Mouse (Mus musculus): ENCODE results near the gene Pxmp4. TPM values are rescaled to one million over a fixed set of nuclear protein-coding genes. Genes with fewer than 3 reads are reported as not detected.

Pxmp4 gene
- polyA plus RNA-seq, 1 experiment from 2014 or later: 14.1 TPM

DNA sequence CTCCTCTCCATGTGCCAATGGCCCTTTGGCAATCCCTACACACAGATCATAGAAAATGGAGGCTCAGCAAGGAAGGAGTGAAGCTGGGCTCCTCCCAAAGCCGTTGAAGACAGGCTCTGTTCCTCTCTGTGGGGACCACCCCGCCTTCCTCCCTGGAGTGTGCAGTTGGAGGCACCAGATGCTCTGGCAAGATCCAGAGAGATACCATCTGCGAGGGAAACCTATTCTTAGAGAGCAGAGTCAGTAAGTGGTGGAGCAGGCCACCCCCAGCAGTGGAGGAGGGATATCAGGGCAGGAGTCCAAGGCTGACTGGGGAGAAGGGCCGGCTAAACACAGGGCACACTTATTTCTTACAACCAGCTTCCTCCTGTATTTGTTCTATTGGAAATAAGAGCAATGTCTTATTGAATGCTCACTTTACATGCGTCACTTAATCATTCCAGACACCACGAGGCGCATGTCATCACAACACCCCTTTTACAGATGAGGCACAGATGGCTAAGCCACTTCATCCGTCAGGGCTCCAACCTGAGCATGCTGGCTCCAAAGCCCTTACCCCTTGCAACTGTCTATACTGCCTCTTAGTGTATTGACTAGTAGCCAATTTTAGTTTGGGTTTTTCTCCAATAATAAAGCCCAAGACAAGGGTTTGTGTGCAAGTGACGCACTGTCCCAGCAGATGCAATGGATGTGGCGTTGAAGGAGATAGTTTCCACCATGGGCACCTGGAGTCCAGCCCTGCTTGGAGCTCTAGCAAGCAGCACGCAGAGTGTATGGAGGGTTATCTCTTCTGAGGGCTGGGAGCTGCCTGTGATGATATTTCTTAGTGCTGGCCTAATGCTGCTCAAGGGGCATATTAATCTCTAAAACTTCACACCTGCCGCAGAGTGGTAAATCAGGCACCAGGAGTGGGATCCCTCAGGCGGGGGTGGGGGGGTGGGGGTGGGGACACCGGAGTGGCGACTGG lies 19.3 kb downstream of the Pxmp4 start:
- Histone ChIP-seq H3K9me3 (ENCODE audit: control insufficient read depth, low read length) (no peaks in the 10 kb centered on the region), H3K9ac (ENCODE audit: low read depth, low read length) (no peak overlapping the region), H3K27ac (ENCODE audit: low read depth, low read length) (peak overlapping the region; percentile 11; the same call in 1 of the 2 replicates), H3K27me3 (ENCODE audit: control insufficient read depth, insufficient read depth, low read length) (no peaks in the 10 kb centered on the region), H3K4me1 (replicated peaks; ENCODE audit: control insufficient read depth, insufficient read depth, low read length) (no peaks in the 10 kb centered on the region), H3K36me3 (ENCODE audit: control insufficient read depth, insufficient read depth, low read length) (no peaks in the 10 kb centered on the region), H3K4me2 (replicated peaks; ENCODE audit: low read depth, low read length) (no peak overlapping the region; the same call in 1 of the 2 replicates), H3K4me3 (ENCODE audit: low read depth, low read length) (no peak overlapping the region)
- peak; percentile 60 for ATAC-seq (ENCODE audit: low FRiP score)
- WGBS: 63% methylated on average over 15 of the region's 15 CpGs
- DNase-seq (ENCODE audit: low spot score): peak; percentile 25

DNA sequence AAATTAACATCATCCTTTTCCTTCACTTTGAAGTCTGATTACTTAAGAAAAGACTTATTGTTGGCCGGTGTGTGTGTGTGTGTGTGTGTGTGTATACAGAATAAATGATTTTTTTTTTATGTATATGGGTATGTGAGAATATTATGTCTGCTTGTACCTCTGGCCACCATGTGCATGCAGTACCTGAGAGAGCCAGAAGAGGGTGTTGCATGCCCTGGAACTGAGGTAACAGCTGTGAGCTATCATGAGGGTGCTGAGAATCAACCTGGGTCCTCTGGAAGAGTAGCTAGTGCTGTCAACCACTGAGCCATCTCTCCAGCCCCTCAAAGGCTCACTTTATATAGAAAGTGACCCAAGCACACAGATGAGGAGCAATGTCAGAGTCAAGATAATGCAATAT lies 22.1 kb downstream of the Pxmp4 start:
- no peak overlapping the region for H3K27ac ChIP-seq (ENCODE audit: low read depth, low read length)
- WGBS: 96% methylated on average over 1 of the region's 1 CpGs

DNA sequence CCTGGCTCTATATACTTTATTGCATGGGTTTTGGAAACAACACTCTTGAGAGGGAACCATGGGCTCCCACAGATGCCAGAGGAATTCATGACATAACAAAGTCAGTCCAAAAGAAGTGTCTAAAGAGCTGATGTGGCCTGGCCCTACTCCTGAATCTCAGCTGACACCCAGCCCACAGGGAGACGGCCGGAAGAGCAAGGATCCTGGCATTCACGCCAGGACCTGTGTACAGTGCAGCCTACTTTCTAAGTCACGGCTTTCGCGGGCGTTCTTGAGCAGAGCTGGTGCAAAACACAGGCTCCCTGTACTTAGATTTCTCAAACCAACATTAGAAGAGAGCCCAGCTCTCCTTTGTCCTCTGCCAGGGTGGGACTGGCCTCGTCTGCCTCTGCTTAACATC lies 22.9 kb downstream of the Pxmp4 start:
- no peaks in the 10 kb centered on the region for H3K9me3 ChIP-seq (ENCODE audit: control insufficient read depth, low read length)
- DNase-seq (ENCODE audit: low spot score) (no peak), ATAC-seq (ENCODE audit: low FRiP score) (no peak)
- no peaks in the 10 kb centered on the region for H3K36me3 ChIP-seq (ENCODE audit: control insufficient read depth, insufficient read depth, low read length)
- no peaks in the 10 kb centered on the region for H3K27me3 ChIP-seq (ENCODE audit: control insufficient read depth, insufficient read depth, low read length)
- no peak overlapping the region for H3K4me2 ChIP-seq (replicated peaks; ENCODE audit: low read depth, low read length)
- no peak overlapping the region for H3K4me3 ChIP-seq (ENCODE audit: low read depth, low read length)
- H3K9ac ChIP-seq (ENCODE audit: low read depth, low read length): no peak overlapping the region
- no peak overlapping the region for H3K27ac ChIP-seq (ENCODE audit: low read depth, low read length)
- WGBS: 84% methylated on average over 8 of the region's 8 CpGs
- H3K4me1 ChIP-seq (replicated peaks; ENCODE audit: control insufficient read depth, insufficient read depth, low read length): peaks cover 9% of the 10 kb centered on the region

More for the DNA sequence above, 22.1 kb downstream of the Pxmp4 start:
- DNase-seq (ENCODE audit: low spot score) (no peak), ATAC-seq (ENCODE audit: low FRiP score) (no peak)
- Histone ChIP-seq H3K4me2 (replicated peaks; ENCODE audit: low read depth, low read length) (no peak overlapping the region), H3K9ac (ENCODE audit: low read depth, low read length) (no peak overlapping the region), H3K27me3 (ENCODE audit: control insufficient read depth, insufficient read depth, low read length) (no peaks in the 10 kb centered on the region), H3K36me3 (ENCODE audit: control insufficient read depth, insufficient read depth, low read length) (no peaks in the 10 kb centered on the region), H3K9me3 (ENCODE audit: control insufficient read depth, low read length) (no peaks in the 10 kb centered on the region), H3K4me3 (ENCODE audit: low read depth, low read length) (no peak overlapping the region), H3K4me1 (replicated peaks; ENCODE audit: control insufficient read depth, insufficient read depth, low read length) (peaks cover 9% of the 10 kb centered on the region)

DNA sequence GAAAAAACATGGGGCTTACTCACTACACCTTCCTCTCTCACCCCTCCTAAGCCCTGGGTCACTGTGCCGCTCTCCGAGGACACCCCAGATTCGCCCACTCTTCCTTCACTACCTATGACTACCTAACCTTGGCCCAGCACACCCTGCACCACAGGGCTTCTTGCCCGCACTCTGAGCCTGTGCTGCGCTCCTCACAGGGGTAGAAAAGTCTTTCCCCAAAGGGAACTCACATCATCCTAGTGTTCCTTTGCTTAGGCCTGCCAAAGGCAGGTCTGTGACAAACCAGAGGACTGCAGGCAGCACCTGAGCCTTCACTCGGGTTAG lies 25.8 kb downstream of the Pxmp4 start:
- no peak overlapping the region for H3K4me3 ChIP-seq (ENCODE audit: low read depth, low read length)
- ATAC-seq (ENCODE audit: low FRiP score): peak; percentile 62
- H3K4me2 ChIP-seq (replicated peaks; ENCODE audit: low read depth, low read length): no peak overlapping the region
- H3K9ac ChIP-seq (ENCODE audit: low read depth, low read length): peak overlapping the region; percentile 40; the same call in 1 of the 2 replicates
- WGBS: 56% methylated on average over 6 of the region's 6 CpGs
- peak overlapping the region; percentile 88 for H3K27ac ChIP-seq (ENCODE audit: low read depth, low read length)
- H3K36me3 ChIP-seq (ENCODE audit: control insufficient read depth, insufficient read depth, low read length): no peaks in the 10 kb centered on the region
- no peaks in the 10 kb centered on the region for H3K9me3 ChIP-seq (ENCODE audit: control insufficient read depth, low read length)
- peaks cover 11% of the 10 kb centered on the region for H3K4me1 ChIP-seq (replicated peaks; ENCODE audit: control insufficient read depth, insufficient read depth, low read length)
- DNase-seq (ENCODE audit: low spot score): no peak
- H3K27me3 ChIP-seq (ENCODE audit: control insufficient read depth, insufficient read depth, low read length): no peaks in the 10 kb centered on the region

DNA sequence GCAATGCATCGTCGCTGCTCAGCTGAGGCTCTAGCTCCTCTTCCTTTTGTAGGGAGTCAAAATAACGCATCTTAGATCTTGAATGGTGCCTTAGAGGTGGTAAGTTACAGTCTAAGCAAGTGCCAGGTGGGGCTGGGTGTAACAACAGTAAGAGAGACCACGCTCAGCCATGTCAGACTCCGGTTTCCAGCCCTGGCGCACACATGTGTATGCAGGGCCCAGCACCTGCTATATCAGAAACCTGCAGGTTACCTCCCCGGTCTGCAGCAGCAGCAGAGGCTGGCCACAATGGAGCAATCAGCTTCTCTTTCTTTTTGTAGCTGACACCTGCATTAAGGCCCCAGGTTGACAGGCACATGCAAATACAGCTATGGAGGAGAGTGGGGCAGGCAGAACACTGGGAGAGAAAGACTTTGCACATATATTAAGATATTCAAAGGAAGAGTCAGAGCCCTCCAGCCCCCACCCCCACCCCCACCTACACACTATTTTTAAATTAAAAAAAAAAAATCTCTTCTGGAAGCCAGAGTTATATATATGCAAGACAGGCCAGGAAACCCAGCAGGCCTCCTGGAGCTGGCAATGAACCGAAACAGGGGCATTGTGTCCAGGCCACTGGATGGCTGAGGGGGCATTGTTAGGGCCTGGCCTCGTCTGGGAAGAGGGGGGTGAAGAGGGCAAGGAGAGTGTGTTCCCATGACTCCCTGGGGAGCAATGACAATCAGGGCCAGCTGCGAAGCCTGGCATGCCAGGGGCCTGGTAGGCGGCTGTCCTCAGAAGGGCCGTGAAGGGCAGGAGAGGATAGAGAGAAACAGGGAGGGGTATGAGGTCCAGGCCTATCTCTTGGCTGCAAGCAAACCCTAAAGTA lies 26.4 kb downstream of the Pxmp4 start:
- WGBS: 20% methylated on average over 12 of the region's 12 CpGs
- DNase-seq (ENCODE audit: low spot score) (peak; percentile 78), ATAC-seq (ENCODE audit: low FRiP score) (peak; percentile 90)
- Histone ChIP-seq H3K4me3 (ENCODE audit: low read depth, low read length) (no peak overlapping the region), H3K27ac (ENCODE audit: low read depth, low read length) (peak overlapping the region; percentile 88), H3K27me3 (ENCODE audit: control insufficient read depth, insufficient read depth, low read length) (no peaks in the 10 kb centered on the region), H3K4me2 (replicated peaks; ENCODE audit: low read depth, low read length) (no peak overlapping the region), H3K4me1 (replicated peaks; ENCODE audit: control insufficient read depth, insufficient read depth, low read length) (peaks cover 11% of the 10 kb centered on the region), H3K36me3 (ENCODE audit: control insufficient read depth, insufficient read depth, low read length) (no peaks in the 10 kb centered on the region), H3K9ac (ENCODE audit: low read depth, low read length) (peak overlapping the region; percentile 42; the same call in 1 of the 2 replicates), H3K9me3 (ENCODE audit: control insufficient read depth, low read length) (no peaks in the 10 kb centered on the region)

DNA sequence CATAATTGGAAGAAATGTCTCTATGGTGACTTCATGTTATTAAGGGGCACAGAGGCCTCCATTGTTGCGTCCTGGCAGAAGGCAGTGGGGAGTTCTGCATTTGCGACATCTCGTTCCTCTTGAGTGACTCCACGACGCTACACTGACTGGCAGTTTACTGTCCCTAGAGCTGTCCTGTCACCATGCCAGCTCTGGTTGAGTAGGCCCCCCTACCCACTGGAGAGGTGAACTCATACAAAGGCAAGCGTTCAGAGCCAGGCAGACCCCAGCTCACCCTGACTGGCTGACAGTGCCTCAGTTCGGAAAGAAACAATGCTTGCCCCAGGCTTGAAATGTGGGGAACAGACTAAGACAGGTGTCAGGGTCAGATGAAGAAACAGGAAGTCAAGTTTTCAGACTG lies 29.2 kb downstream of the Pxmp4 start:
- H3K27me3 ChIP-seq (ENCODE audit: control insufficient read depth, insufficient read depth, low read length): no peaks in the 10 kb centered on the region
- no peak overlapping the region for H3K4me3 ChIP-seq (ENCODE audit: low read depth, low read length)
- H3K4me1 ChIP-seq (replicated peaks; ENCODE audit: control insufficient read depth, insufficient read depth, low read length): peaks cover 11% of the 10 kb centered on the region
- ATAC-seq (ENCODE audit: low FRiP score) (no peak), DNase-seq (ENCODE audit: low spot score) (peak; percentile 23)
- H3K9ac ChIP-seq (ENCODE audit: low read depth, low read length): no peak overlapping the region
- H3K36me3 ChIP-seq (ENCODE audit: control insufficient read depth, insufficient read depth, low read length): no peaks in the 10 kb centered on the region
- no peak overlapping the region for H3K27ac ChIP-seq (ENCODE audit: low read depth, low read length)
- H3K4me2 ChIP-seq (replicated peaks; ENCODE audit: low read depth, low read length): no peak overlapping the region
- no peaks in the 10 kb centered on the region for H3K9me3 ChIP-seq (ENCODE audit: control insufficient read depth, low read length)
- WGBS: 49% methylated on average over 7 of the region's 7 CpGs

- no peak for ATAC-seq (ENCODE audit: low FRiP score)
- 94% methylated on average over 3 of the region's 3 CpGs for WGBS
- H3K4me1 ChIP-seq (replicated peaks; ENCODE audit: control insufficient read depth, insufficient read depth, low read length): peaks cover 12% of the 10 kb centered on the region
These were observed 30.5 kb downstream of the Pxmp4 start for GRCm38 (mm10) chr2:154572996-154573395.

GRCm38 (mm10) chr2:154571976-154572375 lies 31.5 kb downstream of the Pxmp4 start:
- DNase-seq (ENCODE audit: low spot score) (no peak), ATAC-seq (ENCODE audit: low FRiP score) (no peak)
- Histone ChIP-seq H3K36me3 (ENCODE audit: control insufficient read depth, insufficient read depth, low read length) (no peaks in the 10 kb centered on the region), H3K4me2 (replicated peaks; ENCODE audit: low read depth, low read length) (no peak overlapping the region), H3K9me3 (ENCODE audit: control insufficient read depth, low read length) (no peaks in the 10 kb centered on the region), H3K4me3 (ENCODE audit: low read depth, low read length) (no peak overlapping the region), H3K27ac (ENCODE audit: low read depth, low read length) (no peak overlapping the region), H3K9ac (ENCODE audit: low read depth, low read length) (no peak overlapping the region), H3K4me1 (replicated peaks; ENCODE audit: control insufficient read depth, insufficient read depth, low read length) (peaks cover 10% of the 10 kb centered on the region), H3K27me3 (ENCODE audit: control insufficient read depth, insufficient read depth, low read length) (no peaks in the 10 kb centered on the region)
- WGBS: 79% methylated on average over 8 of the region's 8 CpGs

More at GRCm38 (mm10) chr2:154572996-154573395, 30.5 kb downstream of the Pxmp4 start:
- no peaks in the 10 kb centered on the region for H3K9me3 ChIP-seq (ENCODE audit: control insufficient read depth, low read length)
- H3K4me2 ChIP-seq (replicated peaks; ENCODE audit: low read depth, low read length): no peak overlapping the region
- no peaks in the 10 kb centered on the region for H3K36me3 ChIP-seq (ENCODE audit: control insufficient read depth, insufficient read depth, low read length)
- DNase-seq (ENCODE audit: low spot score): no peak
- H3K27ac ChIP-seq (ENCODE audit: low read depth, low read length): no peak overlapping the region
- H3K9ac ChIP-seq (ENCODE audit: low read depth, low read length): no peak overlapping the region
- H3K27me3 ChIP-seq (ENCODE audit: control insufficient read depth, insufficient read depth, low read length): no peaks in the 10 kb centered on the region
- H3K4me3 ChIP-seq (ENCODE audit: low read depth, low read length): no peak overlapping the region

Measured in hindbrain, embryonic 11.5 days (tissue).